Mouse (Mus musculus) urinary bladder, postnatal 10 days (tissue): Measurements from ENCODE around the gene Mplkip.

Experiments
- DNase-seq: peaks from one replicate; pipeline ENCODE4 v3.0.0; 2022; ENCODE audit warnings: low spot score

The Mplkip gene

GRCm38 (mm10) chr13:17694911-17695699 lies at the start of gene Mplkip, which contains the start of gene Sugct:
TSS of gene Mplkip (plus strand) at chr13:17695192.
TSS of gene Sugct (minus strand) at chr13:17695553.
- DNase-seq: peak; percentile 100

DNA sequence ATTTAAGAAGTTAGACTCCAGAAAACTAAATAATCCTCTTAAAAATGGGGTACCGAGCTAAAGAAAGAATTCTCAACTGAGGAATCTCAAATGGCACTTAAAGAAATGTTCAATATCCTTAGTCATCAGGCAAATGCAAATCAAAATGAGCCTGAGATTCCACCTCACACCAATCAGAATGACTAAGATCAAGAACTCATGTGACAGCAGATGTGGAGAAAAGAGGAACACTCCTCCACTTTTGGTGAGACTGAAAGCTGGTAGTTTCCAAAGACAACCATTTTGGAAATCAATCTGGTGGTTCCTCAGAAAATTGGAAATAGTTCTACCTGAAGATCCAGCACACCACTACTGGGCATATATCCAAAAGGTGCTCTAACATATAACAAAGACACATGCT lies 27.6 kb upstream of the Mplkip start:
- DNase-seq: no peak

DNA sequence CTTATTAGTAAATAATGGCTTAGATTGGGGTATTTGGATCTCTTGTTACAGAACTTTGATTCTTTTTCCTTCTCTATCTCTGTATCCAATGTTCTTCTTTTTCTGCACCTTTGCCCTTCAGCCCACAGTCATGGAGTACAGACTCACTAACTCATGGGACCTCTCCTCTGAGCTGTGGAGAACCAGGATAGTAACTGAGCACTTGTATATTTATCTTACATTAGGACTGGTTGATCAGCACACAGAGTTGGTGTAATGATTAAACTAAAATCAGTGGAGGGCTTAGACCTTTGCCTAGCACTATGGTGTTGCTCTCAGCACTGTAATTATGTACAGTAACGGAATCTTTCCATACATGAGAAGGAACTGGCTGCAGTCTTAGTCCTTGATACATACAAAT lies 23.9 kb upstream of the Mplkip start:
- no peak for DNase-seq

GRCm38 (mm10) chr13:17689461-17689860 lies 5.5 kb upstream of the Mplkip start:
- no peak for DNase-seq

- DNase-seq: no peak
These were observed 4.3 kb upstream of the Mplkip start for GRCm38 (mm10) chr13:17690686-17691085.

- DNase-seq: no peak
These were observed 3.6 kb upstream of the Mplkip start for GRCm38 (mm10) chr13:17691436-17691835.

DNA sequence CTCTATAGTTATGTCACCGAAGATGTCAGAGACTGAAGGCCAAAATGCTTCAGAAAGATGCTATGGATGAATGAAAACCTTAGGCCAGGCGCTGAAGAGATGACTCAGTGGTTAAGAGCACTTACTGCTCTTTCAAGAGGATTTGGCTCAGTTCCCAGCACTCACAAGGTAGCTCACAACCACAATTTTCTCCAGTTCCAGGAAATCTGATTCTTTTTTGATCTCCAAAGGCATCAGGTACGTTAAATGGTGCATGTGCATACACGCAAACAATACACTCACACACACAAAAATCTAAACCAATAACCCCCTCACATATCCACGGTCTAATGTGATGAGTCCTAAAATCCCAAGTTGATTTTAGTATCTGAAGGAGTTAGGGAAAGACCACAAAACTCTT lies 1.2 kb upstream of the Mplkip start:
- no peak for DNase-seq

- no peak for DNase-seq
These were observed 578 bp upstream of the Mplkip start for GRCm38 (mm10) chr13:17694414-17694813.

DNA sequence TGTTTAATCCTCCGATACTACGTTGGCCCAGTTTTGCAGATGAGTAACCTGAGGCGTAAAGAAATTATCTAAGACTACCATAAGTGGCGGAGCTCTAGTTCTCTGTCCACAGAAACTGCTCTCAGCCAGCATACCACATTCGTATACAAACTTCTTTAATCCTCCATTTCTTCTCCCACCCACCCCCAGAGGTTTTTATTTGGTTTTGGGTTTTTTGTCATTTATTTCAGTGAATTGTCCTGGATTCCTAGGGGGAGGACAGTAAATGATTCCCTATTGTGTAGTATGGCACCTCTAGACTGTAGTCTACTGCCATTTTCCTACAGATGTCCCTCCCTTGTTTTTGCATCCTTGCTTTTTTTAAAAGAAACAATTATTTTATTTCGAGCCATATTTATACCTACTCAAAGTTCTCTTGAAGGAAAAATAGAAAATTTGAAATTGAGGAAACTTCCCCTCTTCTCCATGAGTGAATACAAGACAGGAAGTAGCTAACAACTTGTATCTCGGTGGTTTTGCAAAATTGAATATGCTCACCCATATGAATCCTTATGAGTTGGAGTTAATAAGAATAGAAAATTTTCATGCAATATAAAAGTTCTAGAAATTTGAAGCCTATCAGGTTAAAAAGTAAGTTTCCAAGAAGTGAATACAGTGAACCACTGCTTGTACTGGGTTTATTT lies 1.0 kb downstream of the Mplkip start:
- DNase-seq: no peak

- DNase-seq: no peak
These were observed 5.2 kb downstream of the Mplkip start for GRCm38 (mm10) chr13:17700090-17700715.

DNA sequence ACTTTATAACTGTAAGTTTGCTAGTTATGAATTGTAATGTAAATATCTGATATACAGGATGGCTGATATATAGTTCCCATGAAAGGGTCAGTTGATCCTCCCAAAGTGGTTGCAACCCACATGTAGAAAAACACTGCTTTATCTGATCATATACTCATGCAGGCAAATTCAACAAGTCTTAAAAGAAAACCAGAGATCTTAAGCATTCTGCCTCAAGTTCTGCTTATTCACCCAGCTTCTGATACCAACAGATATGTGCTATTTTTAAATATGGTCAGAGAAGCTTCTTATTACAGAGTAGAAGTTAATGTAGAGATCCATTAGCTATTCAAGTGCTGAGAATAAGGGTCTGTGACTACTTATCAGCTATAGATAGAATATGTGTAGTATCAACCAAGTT lies 6.3 kb downstream of the Mplkip start:
- DNase-seq: no peak

DNA sequence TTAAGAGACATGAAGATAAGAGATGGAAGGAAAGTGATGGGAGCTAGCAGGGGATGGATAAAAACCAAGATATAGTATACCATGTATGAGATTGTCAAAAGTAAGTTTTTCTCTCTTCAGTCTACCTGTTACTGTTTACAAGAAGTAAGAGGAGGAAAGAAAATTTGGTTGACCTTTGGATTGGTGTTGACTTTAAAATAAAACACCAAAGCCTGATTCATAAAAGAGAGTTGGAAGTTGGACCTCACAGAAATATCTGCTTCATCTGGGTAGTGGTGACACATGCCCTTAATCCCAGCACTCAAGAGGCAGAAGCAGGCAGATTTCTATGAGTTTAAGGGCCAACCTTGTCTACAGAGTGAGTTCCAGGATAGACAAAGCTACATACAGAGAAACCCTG lies 7.3 kb downstream of the Mplkip start:
- no peak for DNase-seq

DNA sequence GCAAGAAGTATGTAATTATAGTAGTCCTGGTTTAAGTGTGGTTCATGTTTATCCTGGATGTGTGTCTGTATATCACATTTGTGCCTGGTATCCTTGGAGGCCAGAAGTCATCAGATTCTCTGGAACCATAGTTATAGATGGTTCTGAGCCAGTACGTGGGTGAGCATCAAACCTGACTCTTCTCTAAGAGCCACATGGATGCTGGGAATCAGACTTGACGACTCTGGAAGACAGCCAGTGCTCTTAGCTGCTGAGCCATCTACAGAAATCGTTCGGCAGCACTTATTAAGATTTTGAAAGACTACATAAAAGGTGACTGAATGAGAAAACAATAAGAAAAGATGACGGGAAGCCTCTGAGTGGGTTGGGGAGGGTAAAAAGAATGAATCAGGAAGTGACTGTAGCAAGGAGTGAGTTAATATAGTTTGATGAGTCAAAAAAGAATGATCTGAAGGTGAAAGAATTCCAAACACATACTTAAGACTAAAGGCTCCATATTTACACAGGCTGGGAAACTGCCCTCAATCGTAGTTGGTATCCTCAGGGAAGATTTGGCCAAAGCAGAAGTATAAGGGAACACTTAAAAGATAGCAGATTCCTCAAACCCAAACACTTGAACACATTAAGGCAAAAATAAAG lies 10.3 kb downstream of the Mplkip start:
- DNase-seq: no peak

- DNase-seq: no peak
These were observed 13.9 kb downstream of the Mplkip start for GRCm38 (mm10) chr13:17708784-17709311.

DNA sequence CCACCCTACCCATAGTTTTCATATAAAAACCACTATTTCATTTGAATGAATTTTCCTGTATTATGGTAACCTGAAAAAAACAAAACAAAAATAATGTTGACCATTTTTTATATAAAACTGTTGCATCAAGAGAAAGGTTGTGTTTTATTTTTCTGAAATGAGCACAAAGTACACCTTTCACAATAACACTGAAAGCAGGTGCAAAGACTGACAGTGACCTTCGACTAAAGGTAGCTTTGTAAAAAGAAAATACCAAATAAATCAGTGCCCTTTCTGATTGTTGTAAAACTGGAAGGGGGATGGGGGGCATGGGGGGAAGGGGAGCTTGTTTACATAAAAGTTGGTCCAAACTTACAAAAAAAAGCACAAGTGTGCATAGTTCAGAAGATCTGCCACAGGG lies 22.4 kb downstream of the Mplkip start:
- no peak for DNase-seq

DNA sequence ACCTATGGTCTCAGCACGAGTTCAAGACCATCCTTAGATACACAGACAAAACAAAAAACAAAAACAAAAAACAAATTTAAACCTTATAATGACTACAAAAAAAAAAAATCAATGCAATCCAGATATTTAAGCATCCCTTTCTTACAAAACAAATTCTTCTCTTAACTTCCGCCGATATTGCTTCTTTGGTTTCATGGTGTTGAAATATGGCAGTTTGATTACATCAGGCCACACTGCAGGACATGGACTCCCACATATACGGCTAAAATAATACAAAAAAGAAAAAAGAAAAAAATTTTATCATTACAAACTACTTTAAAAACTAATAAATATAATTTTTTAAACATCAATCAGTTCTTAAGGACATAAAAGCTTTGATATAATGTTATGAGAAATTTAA lies 32.9 kb downstream of the Mplkip start:
- no peak for DNase-seq

DNA sequence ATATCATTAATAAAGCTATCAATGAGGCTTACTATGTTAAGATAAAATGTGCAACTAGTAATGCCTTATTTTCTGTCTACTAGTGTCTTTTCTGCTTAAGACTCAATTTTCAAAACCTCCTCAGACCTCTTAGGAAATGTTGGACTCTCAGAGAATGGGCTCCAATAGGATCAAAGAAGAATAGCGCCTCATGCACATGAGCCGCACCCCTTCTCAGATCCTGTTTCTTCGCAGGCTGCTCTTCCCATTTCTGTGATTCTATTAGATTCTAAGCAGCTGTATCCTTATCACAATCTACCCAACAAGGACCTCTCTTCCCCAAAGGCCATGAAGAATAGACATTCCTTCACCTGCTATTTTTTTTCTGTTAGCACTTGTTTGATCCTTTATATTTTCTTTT lies 33.8 kb downstream of the Mplkip start:
- no peak for DNase-seq
